Mouse (Mus musculus): ENCODE measurements around the gene Sox6. TPM values are rescaled to one million over a fixed set of nuclear protein-coding genes. Genes with fewer than 3 reads are reported as not detected.

Gene Sox6
- total and polyA plus RNA-seq, 2 experiments from 2014 or later = 30.8 to 47.6 TPM

DNA sequence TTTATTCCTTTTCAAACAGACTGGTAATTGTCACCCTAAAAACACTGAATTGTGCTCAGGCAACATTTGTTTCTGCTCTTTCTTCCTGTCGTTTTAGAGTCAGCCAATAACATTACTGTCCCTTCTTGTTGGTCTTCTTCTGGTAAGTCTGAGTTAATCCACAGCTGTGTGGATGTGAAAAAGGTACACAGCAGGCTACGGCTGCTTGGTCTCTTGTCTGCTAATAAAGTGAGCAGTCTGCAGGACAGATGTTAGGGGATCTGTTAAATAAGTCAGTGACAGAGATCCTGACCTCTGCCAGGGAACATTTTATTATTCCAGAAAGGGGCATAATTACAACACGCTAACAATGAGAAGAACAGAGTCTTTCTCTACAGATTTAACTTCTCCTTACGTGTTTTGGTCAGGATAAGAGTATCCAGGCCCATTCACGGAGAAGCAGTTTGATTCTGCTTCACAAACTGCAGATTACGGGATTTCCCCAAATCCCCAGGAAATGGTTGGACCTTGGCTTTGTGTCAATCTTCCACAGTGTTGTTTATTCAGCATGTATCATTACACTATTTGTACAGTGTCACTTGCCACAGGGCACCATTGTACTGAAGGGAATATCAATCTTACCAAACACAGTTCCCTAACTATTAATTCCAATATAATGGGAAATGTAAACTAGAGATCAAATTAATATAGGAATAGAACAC, 474.1 kb downstream of the Sox6 start:
- TF ChIP-seq CTCF (IDR thresholded peaks at IDR 0.05) = no peak
- WGBS = 31% methylated on average over 6 of the region's 6 CpGs
- peak; percentile 28 for DNase-seq (ENCODE audit: low spot score)

DNA sequence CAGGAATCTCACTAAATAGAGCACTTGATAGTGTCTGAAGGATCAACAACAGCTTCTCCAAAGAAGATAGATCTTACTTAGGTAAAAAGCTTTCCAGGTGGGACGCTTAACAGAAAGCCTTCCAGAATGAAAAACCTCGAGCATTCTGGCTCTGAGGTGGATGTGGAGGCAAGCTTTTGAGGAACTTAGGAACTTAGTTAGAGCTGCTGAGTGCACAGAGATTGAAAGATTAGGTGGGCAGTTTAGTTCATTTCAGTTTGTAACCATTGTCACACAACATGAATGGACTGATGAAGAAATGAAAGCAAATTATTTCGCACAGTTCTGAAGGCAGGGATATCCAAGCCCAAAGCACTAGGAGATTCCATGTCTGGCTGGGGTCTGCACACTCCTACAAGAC, 481.9 kb downstream of the Sox6 start:
- H3K4me2 ChIP-seq (ENCODE audit: low read depth, low read length, poor library complexity, severe bottlenecking) = no peak overlapping the region
- WGBS = 93% methylated on average over 3 of the region's 3 CpGs

More for the DNA sequence above, 474.1 kb downstream of the Sox6 start:
- Histone ChIP-seq H3K36me3 (ENCODE audit: insufficient read depth, low read length) (no peaks in the 10 kb centered on the region), H3K27me3 (ENCODE audit: insufficient read depth, low read length) (no peaks in the 10 kb centered on the region; the same call in 1 of the 2 replicates), H3K27ac (ENCODE audit: low read depth, low read length) (no peak overlapping the region), H3K4me1 (ENCODE audit: insufficient read depth, low read length) (0 out of 2 replicates have a peak, but pooled peaks cover 2% of the 10 kb centered on the region), H3K9me3 (ENCODE audit: low read length) (no peaks in the 10 kb centered on the region), H3K4me3 (ENCODE audit: low read depth, low read length) (no peak overlapping the region), H3K9ac (replicated peaks; ENCODE audit: low read length, poor library complexity, severe bottlenecking) (no peak overlapping the region), H3K4me2 (ENCODE audit: low read depth, low read length, poor library complexity, severe bottlenecking) (no peak overlapping the region)
- ATAC-seq (ENCODE audit: low FRiP score) = no peak

DNA sequence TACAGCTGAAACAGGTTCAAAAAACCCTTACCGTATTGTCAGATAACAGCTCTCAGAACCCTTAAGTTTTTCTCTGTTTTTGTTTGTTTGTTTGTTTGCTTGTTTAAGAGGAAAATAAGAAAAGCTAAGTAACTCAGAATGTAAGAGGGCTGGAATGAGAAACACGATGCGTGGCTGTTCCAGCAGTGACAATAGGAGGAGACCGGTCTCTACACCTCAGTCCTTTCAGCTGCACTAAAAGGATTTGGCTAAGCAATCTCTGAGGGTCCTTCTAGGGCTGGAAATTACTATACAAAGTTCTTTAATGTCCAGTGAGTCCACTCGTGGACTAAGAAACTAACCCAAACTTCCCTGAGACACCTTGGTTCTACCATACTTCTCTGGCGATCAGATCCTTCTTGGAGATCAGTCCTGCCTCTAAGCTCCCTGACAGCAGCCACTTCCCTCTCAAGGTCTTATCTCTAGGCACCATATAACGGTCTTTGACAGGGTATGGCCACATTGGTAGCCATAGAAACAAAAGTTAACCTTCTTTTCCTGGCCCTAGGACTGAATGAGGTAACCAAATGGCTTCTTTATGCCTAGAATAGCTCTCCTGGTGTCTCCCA, 488.3 kb downstream of the Sox6 start:
- H3K9me3 ChIP-seq (ENCODE audit: low read length) = no peaks in the 10 kb centered on the region
- ATAC-seq (ENCODE audit: low FRiP score) (no peak), DNase-seq (ENCODE audit: low spot score) (no peak)
- H3K36me3 ChIP-seq (ENCODE audit: insufficient read depth, low read length) = no peaks in the 10 kb centered on the region
- no peak overlapping the region for H3K9ac ChIP-seq (replicated peaks; ENCODE audit: low read length, poor library complexity, severe bottlenecking)
- H3K4me3 ChIP-seq (ENCODE audit: low read depth, low read length) = no peak overlapping the region
- H3K4me2 ChIP-seq (ENCODE audit: low read depth, low read length, poor library complexity, severe bottlenecking) = no peak overlapping the region
- WGBS = 68% methylated on average over 7 of the region's 7 CpGs
- H3K27me3 ChIP-seq (ENCODE audit: insufficient read depth, low read length) = no peaks in the 10 kb centered on the region
- TF ChIP-seq CTCF (IDR thresholded peaks at IDR 0.05) = no peak
- H3K4me1 ChIP-seq (ENCODE audit: insufficient read depth, low read length) = no peaks in the 10 kb centered on the region
- H3K27ac ChIP-seq (ENCODE audit: low read depth, low read length) = no peak overlapping the region

More for the DNA sequence above, 481.9 kb downstream of the Sox6 start:
- ATAC-seq (ENCODE audit: low FRiP score) (no peak), DNase-seq (ENCODE audit: low spot score) (no peak)
- Histone ChIP-seq H3K9ac (replicated peaks; ENCODE audit: low read length, poor library complexity, severe bottlenecking) (no peak overlapping the region), H3K9me3 (ENCODE audit: low read length) (no peaks in the 10 kb centered on the region), H3K27me3 (ENCODE audit: insufficient read depth, low read length) (no peaks in the 10 kb centered on the region), H3K4me1 (ENCODE audit: insufficient read depth, low read length) (no peaks in the 10 kb centered on the region), H3K36me3 (ENCODE audit: insufficient read depth, low read length) (no peaks in the 10 kb centered on the region), H3K4me3 (ENCODE audit: low read depth, low read length) (no peak overlapping the region), H3K27ac (ENCODE audit: low read depth, low read length) (no peak overlapping the region)
- no peak for TF ChIP-seq CTCF (IDR thresholded peaks at IDR 0.05)

DNA sequence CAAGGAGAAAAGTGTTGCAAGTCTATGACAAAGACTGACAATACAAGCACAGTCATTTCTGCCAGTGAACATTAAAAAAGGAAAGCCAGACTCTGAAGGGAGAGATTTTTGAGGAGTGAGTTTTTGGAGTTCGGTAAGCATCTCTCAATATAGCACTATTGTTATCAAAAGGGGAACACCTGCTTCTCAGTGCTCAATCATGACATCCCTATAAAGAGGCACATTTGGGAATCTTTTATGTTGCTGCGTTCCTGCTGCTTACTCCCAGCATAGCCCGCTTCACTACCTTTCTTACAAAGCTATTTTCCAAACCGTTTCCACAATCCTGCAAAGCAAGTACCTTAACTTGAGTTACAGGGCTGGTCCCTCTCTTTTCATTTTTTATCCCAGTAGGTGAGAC, 488.9 kb downstream of the Sox6 start:
- Histone ChIP-seq H3K9me3 (ENCODE audit: low read length) (no peaks in the 10 kb centered on the region), H3K9ac (replicated peaks; ENCODE audit: low read length, poor library complexity, severe bottlenecking) (no peak overlapping the region), H3K27ac (ENCODE audit: low read depth, low read length) (no peak overlapping the region), H3K4me1 (ENCODE audit: insufficient read depth, low read length) (no peaks in the 10 kb centered on the region), H3K36me3 (ENCODE audit: insufficient read depth, low read length) (no peaks in the 10 kb centered on the region), H3K4me3 (ENCODE audit: low read depth, low read length) (no peak overlapping the region), H3K4me2 (ENCODE audit: low read depth, low read length, poor library complexity, severe bottlenecking) (no peak overlapping the region), H3K27me3 (ENCODE audit: insufficient read depth, low read length) (no peaks in the 10 kb centered on the region)
- DNase-seq (ENCODE audit: low spot score) (no peak), ATAC-seq (ENCODE audit: low FRiP score) (no peak)
- WGBS = 81% methylated on average over 4 of the region's 4 CpGs
- no peak for TF ChIP-seq CTCF (IDR thresholded peaks at IDR 0.05)

DNA sequence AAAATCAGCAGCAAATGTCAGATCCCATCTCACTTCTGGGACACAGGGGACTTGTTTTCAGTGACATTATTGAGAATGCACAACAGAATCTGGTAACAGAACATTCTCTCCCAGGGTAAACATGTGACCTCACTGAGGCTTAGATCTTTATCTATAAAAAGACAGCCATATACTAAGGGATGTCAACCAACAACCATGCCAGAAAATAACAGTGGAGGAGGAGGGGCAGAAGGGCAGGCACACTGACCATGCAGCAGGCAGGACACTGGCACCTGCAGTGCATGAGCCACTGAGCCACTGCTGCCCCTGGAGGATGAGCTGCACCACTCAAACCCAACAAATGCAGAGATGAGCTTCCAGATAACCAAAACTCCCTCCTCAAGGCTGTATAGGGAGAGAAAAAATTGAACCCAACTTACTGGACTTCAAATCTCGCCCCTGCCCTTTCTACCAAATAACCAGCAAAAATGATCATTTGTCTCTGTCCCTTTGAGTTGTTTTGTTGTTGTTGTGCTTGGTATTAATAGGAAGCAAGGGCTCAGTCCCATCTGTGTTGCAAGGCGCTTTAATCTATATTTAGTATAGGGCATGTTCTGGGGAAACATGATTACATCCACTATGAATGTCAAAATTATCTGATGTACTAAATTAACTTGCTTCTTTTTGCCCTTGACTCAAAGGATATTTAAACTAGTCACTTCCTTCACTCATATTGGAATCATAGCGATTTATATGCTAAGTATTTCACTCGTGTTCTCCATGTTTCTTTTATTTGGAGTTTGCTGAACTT, 492.8 kb downstream of the Sox6 start:
- Histone ChIP-seq H3K9ac (replicated peaks; ENCODE audit: low read length, poor library complexity, severe bottlenecking) (no peak overlapping the region), H3K36me3 (ENCODE audit: insufficient read depth, low read length) (no peaks in the 10 kb centered on the region), H3K27me3 (ENCODE audit: insufficient read depth, low read length) (no peaks in the 10 kb centered on the region), H3K4me3 (ENCODE audit: low read depth, low read length) (no peak overlapping the region), H3K4me2 (ENCODE audit: low read depth, low read length, poor library complexity, severe bottlenecking) (no peak overlapping the region), H3K27ac (ENCODE audit: low read depth, low read length) (no peak overlapping the region), H3K9me3 (ENCODE audit: low read length) (no peaks in the 10 kb centered on the region), H3K4me1 (ENCODE audit: insufficient read depth, low read length) (no peaks in the 10 kb centered on the region)
- WGBS = 93% methylated on average over 4 of the region's 4 CpGs
- no peak for TF ChIP-seq CTCF (IDR thresholded peaks at IDR 0.05)
- DNase-seq (ENCODE audit: low spot score) (no peak), ATAC-seq (ENCODE audit: low FRiP score) (no peak)

DNA sequence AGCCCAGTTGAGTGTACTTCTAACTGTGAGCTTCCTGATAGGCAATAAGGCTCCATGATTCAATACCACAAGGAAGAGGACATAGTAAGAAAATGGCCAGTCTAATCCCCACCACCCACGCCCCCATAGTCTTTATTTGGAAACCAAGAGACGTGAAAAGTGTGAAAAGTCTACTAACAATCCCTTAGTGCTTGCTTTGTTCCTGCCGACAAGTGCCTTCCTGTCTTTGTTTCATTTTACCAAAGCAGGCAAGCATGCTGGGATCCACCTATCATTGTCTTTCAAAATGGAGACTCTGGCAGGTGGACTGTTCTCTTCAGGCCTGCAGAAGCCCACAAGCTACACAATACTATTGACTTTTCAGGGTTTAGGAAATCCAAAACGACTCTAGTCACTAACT, 495.0 kb downstream of the Sox6 start:
- no peaks in the 10 kb centered on the region for H3K4me1 ChIP-seq (ENCODE audit: insufficient read depth, low read length)
- DNase-seq (ENCODE audit: low spot score) (no peak), ATAC-seq (ENCODE audit: low FRiP score) (no peak)
- TF ChIP-seq CTCF (IDR thresholded peaks at IDR 0.05) = no peak
- H3K27ac ChIP-seq (ENCODE audit: low read depth, low read length) = no peak overlapping the region
- H3K9me3 ChIP-seq (ENCODE audit: low read length) = no peaks in the 10 kb centered on the region
- H3K4me2 ChIP-seq (ENCODE audit: low read depth, low read length, poor library complexity, severe bottlenecking) = no peak overlapping the region
- H3K36me3 ChIP-seq (ENCODE audit: insufficient read depth, low read length) = no peaks in the 10 kb centered on the region
- H3K9ac ChIP-seq (replicated peaks; ENCODE audit: low read length, poor library complexity, severe bottlenecking) = no peak overlapping the region
- no peaks in the 10 kb centered on the region for H3K27me3 ChIP-seq (ENCODE audit: insufficient read depth, low read length)
- H3K4me3 ChIP-seq (ENCODE audit: low read depth, low read length) = no peak overlapping the region
- 58% methylated on average over 4 of the region's 4 CpGs for WGBS
